Mouse (Mus musculus) left cerebral cortex, postnatal 36 days (tissue): Measurements from ENCODE around the gene BC049352. TPM values are rescaled to one million over a fixed set of nuclear protein-coding genes. Genes with fewer than 3 reads are reported as not detected.

Experiments used
- DNase-seq, 2 experiments: peaks; one replicate each; pipeline ENCODE4 v3.0.0; 2021 to 2022; ENCODE audit warnings: low spot score in 2 of 2, mixed read lengths in 1 of 2
- intact Hi-C: fragments of 180-260 bp; cut with DNase I; formaldehyde crosslinking; loops from one replicate; pipeline ENCODE4 v1.15.1; 2025
- total RNA-seq, 2 experiments: library from RNA; stranded (reverse); gene quantifications; 2 replicates each; pipeline ENCODE4 v1.2.3; 2021

BC049352 gene
- total RNA-seq, 2 experiments from 2014 or later = 1.0 to 1.2 TPM

GRCm38 (mm10) chr9:45236744-45237143 is 54.9 kb downstream of the BC049352 start:
- no peak for DNase-seq
- intact Hi-C loops = no loop called here

- DNase-seq = no peak
- intact Hi-C loops = no loop called here
Observed at GRCm38 (mm10) chr9:45241397-45241796, 59.6 kb downstream of the BC049352 start.

- intact Hi-C loops = no loop called here
- DNase-seq = no peak
Observed at GRCm38 (mm10) chr9:45245432-45245831, 63.6 kb downstream of the BC049352 start.

- DNase-seq = no peak
Observed at GRCm38 (mm10) chr9:45246060-45246459, 64.3 kb downstream of the BC049352 start.

GRCm38 (mm10) chr9:45247536-45247935 is 65.7 kb downstream of the BC049352 start:
- intact Hi-C loops = no loop called here
- no peak for DNase-seq

More at GRCm38 (mm10) chr9:45246060-45246459, 64.3 kb downstream of the BC049352 start:
- intact Hi-C loops = no loop called here

GRCm38 (mm10) chr9:45250306-45250705 is 68.5 kb downstream of the BC049352 start:
- intact Hi-C loops = no loop called here
- no peak for DNase-seq

- no peak for DNase-seq
- intact Hi-C loops = no loop called here
Observed at GRCm38 (mm10) chr9:45251281-45251680, 69.5 kb downstream of the BC049352 start.

- intact Hi-C loops = no loop called here
- no peak for DNase-seq
Observed at GRCm38 (mm10) chr9:45251990-45252389, 70.2 kb downstream of the BC049352 start.

- DNase-seq = no peak
- intact Hi-C loops = no loop called here
Observed at GRCm38 (mm10) chr9:45252395-45252794, 70.6 kb downstream of the BC049352 start.

- intact Hi-C loops = no loop called here
- DNase-seq = no peak
Observed at GRCm38 (mm10) chr9:45254021-45254420, 72.2 kb downstream of the BC049352 start.

GRCm38 (mm10) chr9:45254605-45255004 is 72.8 kb downstream of the BC049352 start:
- intact Hi-C loops = no loop called here
- no peak for DNase-seq

GRCm38 (mm10) chr9:45255431-45255830 is 73.6 kb downstream of the BC049352 start:
- intact Hi-C loops = no loop called here
- DNase-seq = no peak

GRCm38 (mm10) chr9:45255967-45256366 is 74.2 kb downstream of the BC049352 start:
- intact Hi-C loops = no loop called here
- DNase-seq = no peak

GRCm38 (mm10) chr9:45259065-45259464 is 77.3 kb downstream of the BC049352 start:
- intact Hi-C loops = no loop called here
- no peak for DNase-seq

GRCm38 (mm10) chr9:45261466-45261865 is 79.7 kb downstream of the BC049352 start:
- DNase-seq = no peak
- intact Hi-C loops = no loop called here

GRCm38 (mm10) chr9:45261872-45262271 is 80.1 kb downstream of the BC049352 start:
- no peak for DNase-seq
- intact Hi-C loops = no loop called here

- intact Hi-C loops = no loop called here
Observed at GRCm38 (mm10) chr9:45267099-45267498, 85.3 kb downstream of the BC049352 start.

GRCm38 (mm10) chr9:45268079-45268478 is 86.3 kb downstream of the BC049352 start:
- intact Hi-C loops = no loop called here

More at GRCm38 (mm10) chr9:45267099-45267498, 85.3 kb downstream of the BC049352 start:
- no peak for DNase-seq

GRCm38 (mm10) chr9:45268597-45269325 is 87.0 kb downstream of the BC049352 start, which contains the start of gene Il10ra:
Gene Il10ra, minus strand, starts transcription at chr9:45269149.
- intact Hi-C loops = no loop called here
- peak; percentile 22 to 23 for DNase-seq

More at GRCm38 (mm10) chr9:45268079-45268478, 86.3 kb downstream of the BC049352 start:
- DNase-seq = no peak

- intact Hi-C loops = no loop called here
- no peak for DNase-seq
Observed at GRCm38 (mm10) chr9:45272213-45272612, 90.4 kb downstream of the BC049352 start.

- DNase-seq = no peak
- intact Hi-C loops = no loop called here
Observed at GRCm38 (mm10) chr9:45274218-45274617, 92.4 kb downstream of the BC049352 start.
